Mouse (Mus musculus): ENCODE results near the gene Fbxo17. TPM values are rescaled to one million over a fixed set of nuclear protein-coding genes. Genes with fewer than 3 reads are reported as not detected.
A peak's percentile ranks its signal among the peaks of the same experiment; 100 is the strongest.

Gene Fbxo17
- total and polyA plus RNA-seq, 2 experiments: 0.46 to 0.53 TPM

GRCm38 (mm10) chr7:28709454-28709853 is 7.2 kb upstream of the Fbxo17 start:
- Histone ChIP-seq H3K36me3 (ENCODE audit: control insufficient read depth, insufficient read depth, low read length) (no peaks in the 10 kb centered on the region), H3K27me3 (ENCODE audit: control insufficient read depth, insufficient read depth, low read length) (no peaks in the 10 kb centered on the region; the same call in 1 of the 2 replicates), H3K4me3 (ENCODE audit: insufficient read depth, low read depth, low read length) (no peak overlapping the region), H3K9ac (ENCODE audit: low read depth, low read length) (no peak overlapping the region), H3K79me2 (ENCODE audit: control insufficient read depth, insufficient read depth, low read length) (no peaks in the 10 kb centered on the region), H3K4me1 (ENCODE audit: control insufficient read depth, insufficient read depth, low read length) (no peaks in the 10 kb centered on the region), H3K27ac (replicated peaks; ENCODE audit: insufficient read depth, low read depth, low read length) (no peak overlapping the region)
- TF ChIP-seq CTCF (IDR thresholded peaks at IDR 0.05; ENCODE audit: low read depth, low read length): no peak
- no peak for TF ChIP-seq POLR2A (IDR thresholded peaks at IDR 0.05; ENCODE audit: extremely low read depth, insufficient read depth, low read length)
- DNase-seq (ENCODE audit: extremely low read depth, low read depth, low spot score): no peak

- DNase-seq (ENCODE audit: extremely low read depth, low read depth, low spot score): no peak
- TF ChIP-seq CTCF (IDR thresholded peaks at IDR 0.05; ENCODE audit: low read depth, low read length): peak; percentile 32; the same call in 1 of the 2 replicates
- no peak for TF ChIP-seq POLR2A (IDR thresholded peaks at IDR 0.05; ENCODE audit: extremely low read depth, insufficient read depth, low read length)
- WGBS: 68% methylated on average over 3 of the region's 3 CpGs
Observed at GRCm38 (mm10) chr7:28710962-28711361, 5.6 kb upstream of the Fbxo17 start.

GRCm38 (mm10) chr7:28714667-28715066 is 1.9 kb upstream of the Fbxo17 start:
- no peaks in the 10 kb centered on the region for H3K36me3 ChIP-seq (ENCODE audit: control insufficient read depth, insufficient read depth, low read length)
- no peak for DNase-seq (ENCODE audit: extremely low read depth, low read depth, low spot score)
- H3K79me2 ChIP-seq (ENCODE audit: control insufficient read depth, insufficient read depth, low read length): no peaks in the 10 kb centered on the region
- TF ChIP-seq POLR2A (IDR thresholded peaks at IDR 0.05; ENCODE audit: extremely low read depth, insufficient read depth, low read length): no peak
- no peak for TF ChIP-seq CTCF (IDR thresholded peaks at IDR 0.05; ENCODE audit: low read depth, low read length)
- H3K4me1 ChIP-seq (ENCODE audit: control insufficient read depth, insufficient read depth, low read length): no peaks in the 10 kb centered on the region
- WGBS: 97% methylated on average over 5 of the region's 5 CpGs
- no peak overlapping the region for H3K4me3 ChIP-seq (ENCODE audit: insufficient read depth, low read depth, low read length)
- no peaks in the 10 kb centered on the region for H3K27me3 ChIP-seq (ENCODE audit: control insufficient read depth, insufficient read depth, low read length)
- H3K9ac ChIP-seq (ENCODE audit: low read depth, low read length): no peak overlapping the region
- H3K27ac ChIP-seq (replicated peaks; ENCODE audit: insufficient read depth, low read depth, low read length): no peak overlapping the region

More at GRCm38 (mm10) chr7:28710962-28711361, 5.6 kb upstream of the Fbxo17 start:
- Histone ChIP-seq H3K27me3 (ENCODE audit: control insufficient read depth, insufficient read depth, low read length) (no peaks in the 10 kb centered on the region; the same call in 1 of the 2 replicates), H3K79me2 (ENCODE audit: control insufficient read depth, insufficient read depth, low read length) (no peaks in the 10 kb centered on the region), H3K4me1 (ENCODE audit: control insufficient read depth, insufficient read depth, low read length) (no peaks in the 10 kb centered on the region), H3K36me3 (ENCODE audit: control insufficient read depth, insufficient read depth, low read length) (no peaks in the 10 kb centered on the region), H3K27ac (replicated peaks; ENCODE audit: insufficient read depth, low read depth, low read length) (no peak overlapping the region), H3K9ac (ENCODE audit: low read depth, low read length) (no peak overlapping the region), H3K4me3 (ENCODE audit: insufficient read depth, low read depth, low read length) (no peak overlapping the region)

- 99% methylated on average over 2 of the region's 2 CpGs for WGBS
Observed at GRCm38 (mm10) chr7:28715598-28715997, 1.0 kb upstream of the Fbxo17 start.

GRCm38 (mm10) chr7:28717726-28718125 is 1.1 kb downstream of the Fbxo17 start:
- no peaks in the 10 kb centered on the region for H3K4me1 ChIP-seq (ENCODE audit: control insufficient read depth, insufficient read depth, low read length)
- no peaks in the 10 kb centered on the region for H3K27me3 ChIP-seq (ENCODE audit: control insufficient read depth, insufficient read depth, low read length)
- WGBS: 90% methylated on average over 10 of the region's 10 CpGs
- no peaks in the 10 kb centered on the region for H3K79me2 ChIP-seq (ENCODE audit: control insufficient read depth, insufficient read depth, low read length)
- H3K9ac ChIP-seq (ENCODE audit: low read depth, low read length): no peak overlapping the region
- no peak for TF ChIP-seq POLR2A (IDR thresholded peaks at IDR 0.05; ENCODE audit: extremely low read depth, insufficient read depth, low read length)
- TF ChIP-seq CTCF (IDR thresholded peaks at IDR 0.05; ENCODE audit: low read depth, low read length): no peak
- DNase-seq (ENCODE audit: extremely low read depth, low read depth, low spot score): no peak
- H3K36me3 ChIP-seq (ENCODE audit: control insufficient read depth, insufficient read depth, low read length): no peaks in the 10 kb centered on the region
- no peak overlapping the region for H3K4me3 ChIP-seq (ENCODE audit: insufficient read depth, low read depth, low read length)
- no peak overlapping the region for H3K27ac ChIP-seq (replicated peaks; ENCODE audit: insufficient read depth, low read depth, low read length)

More at GRCm38 (mm10) chr7:28715598-28715997, 1.0 kb upstream of the Fbxo17 start:
- Histone ChIP-seq H3K4me3 (ENCODE audit: insufficient read depth, low read depth, low read length) (no peak overlapping the region), H3K9ac (ENCODE audit: low read depth, low read length) (no peak overlapping the region), H3K36me3 (ENCODE audit: control insufficient read depth, insufficient read depth, low read length) (no peaks in the 10 kb centered on the region), H3K4me1 (ENCODE audit: control insufficient read depth, insufficient read depth, low read length) (no peaks in the 10 kb centered on the region), H3K27ac (replicated peaks; ENCODE audit: insufficient read depth, low read depth, low read length) (no peak overlapping the region), H3K79me2 (ENCODE audit: control insufficient read depth, insufficient read depth, low read length) (no peaks in the 10 kb centered on the region), H3K27me3 (ENCODE audit: control insufficient read depth, insufficient read depth, low read length) (no peaks in the 10 kb centered on the region)
- DNase-seq (ENCODE audit: extremely low read depth, low read depth, low spot score): no peak
- TF ChIP-seq POLR2A (IDR thresholded peaks at IDR 0.05; ENCODE audit: extremely low read depth, insufficient read depth, low read length) (no peak), CTCF (IDR thresholded peaks at IDR 0.05; ENCODE audit: low read depth, low read length) (no peak)

- H3K27ac ChIP-seq (replicated peaks; ENCODE audit: insufficient read depth, low read depth, low read length): no peak overlapping the region
- no peaks in the 10 kb centered on the region for H3K36me3 ChIP-seq (ENCODE audit: control insufficient read depth, insufficient read depth, low read length)
- no peaks in the 10 kb centered on the region for H3K27me3 ChIP-seq (ENCODE audit: control insufficient read depth, insufficient read depth, low read length)
- WGBS: 52% methylated on average over 4 of the region's 4 CpGs
- no peak overlapping the region for H3K4me3 ChIP-seq (ENCODE audit: insufficient read depth, low read depth, low read length)
- DNase-seq (ENCODE audit: extremely low read depth, low read depth, low spot score): no peak
- no peak overlapping the region for H3K9ac ChIP-seq (ENCODE audit: low read depth, low read length)
- TF ChIP-seq POLR2A (IDR thresholded peaks at IDR 0.05; ENCODE audit: extremely low read depth, insufficient read depth, low read length) (no peak), CTCF (IDR thresholded peaks at IDR 0.05; ENCODE audit: low read depth, low read length) (no peak)
- no peaks in the 10 kb centered on the region for H3K79me2 ChIP-seq (ENCODE audit: control insufficient read depth, insufficient read depth, low read length)
- no peaks in the 10 kb centered on the region for H3K4me1 ChIP-seq (ENCODE audit: control insufficient read depth, insufficient read depth, low read length)
Observed at GRCm38 (mm10) chr7:28719159-28719558, 2.6 kb downstream of the Fbxo17 start.
